Mouse (Mus musculus): ENCODE results near the gene Snx21. TPM values are rescaled to one million over a fixed set of nuclear protein-coding genes. Genes with fewer than 3 reads are reported as not detected.

Snx21 gene
- total RNA-seq, 2 experiments from 2014 or later, result 54.4 to 57.2 TPM

DNA sequence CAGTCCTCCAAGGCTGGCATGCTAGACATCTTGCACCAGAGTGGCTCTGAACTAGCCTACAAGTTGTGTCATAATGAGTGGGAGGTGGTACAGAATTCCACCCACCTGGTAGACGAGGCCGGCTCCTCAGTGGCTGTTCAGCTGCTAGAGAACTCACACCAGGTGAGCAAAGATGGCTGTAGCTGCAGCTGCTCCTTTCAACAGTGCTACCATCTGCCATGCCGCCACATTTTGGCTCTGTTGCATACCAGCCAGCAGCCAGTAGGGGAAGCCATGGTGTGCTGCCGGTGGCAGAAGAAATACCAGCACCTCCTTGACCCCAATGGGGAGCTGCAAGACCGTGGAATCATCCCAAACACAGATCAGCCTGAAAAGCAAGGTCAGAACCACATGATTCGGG lies 35.4 kb downstream of the Snx21 start:
- TF ChIP-seq CTCF (IDR thresholded peaks at IDR 0.05), result peak; percentile 5; the same call in 1 of the 2 replicates
- no peak for DNase-seq (ENCODE audit: extremely low spot score in 1 of 2, low spot score in 2 of 2)
- Histone ChIP-seq H3K4me3 (no peak overlapping the region), H3K27ac (no peak overlapping the region)
- intact Hi-C loops (cut with DNase I), result no loop called here

DNA sequence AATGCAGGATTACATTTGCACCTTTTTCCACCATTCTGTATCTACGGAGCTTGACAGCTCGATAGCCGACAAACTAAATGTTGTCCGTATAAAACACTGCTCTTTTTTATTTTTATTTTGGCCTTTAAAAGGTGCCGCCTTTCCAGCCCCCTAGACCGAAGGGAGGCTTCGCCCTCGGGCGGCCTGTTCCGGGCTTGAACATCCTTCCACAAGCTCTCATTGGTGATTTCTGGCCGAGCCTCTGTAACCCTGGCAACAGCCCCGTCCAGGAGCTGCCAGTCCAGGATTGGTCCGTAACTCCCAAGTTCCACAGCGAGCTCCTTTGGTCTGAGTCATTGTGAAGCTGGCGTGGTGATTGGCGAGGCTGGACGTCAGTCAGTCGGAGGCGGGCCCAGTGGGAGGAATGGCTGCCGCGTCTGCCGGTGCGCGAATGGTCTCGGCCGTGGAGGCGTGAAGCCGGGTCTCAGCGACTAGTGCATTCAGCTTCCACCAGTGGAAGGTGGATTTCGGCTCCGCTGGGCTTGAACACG lies 37.1 kb downstream of the Snx21 start, which contains the start of gene Zswim1:
Gene Zswim1 (plus strand): TSS at position 51 of the 530 bp plus-strand sequence.
- DNase-seq (ENCODE audit: extremely low spot score in 1 of 2, low spot score in 2 of 2), result peak; percentile 100
- no peak; the same call in 1 of the 2 replicates for TF ChIP-seq CTCF (IDR thresholded peaks at IDR 0.05)
- peak within 1 kb of the TSS; percentile 96 for H3K27ac ChIP-seq
- H3K4me3 ChIP-seq, result peak within 1 kb of the TSS; percentile 68
- intact Hi-C loops (cut with DNase I), result loop anchor here (2.0 kb wide), 1 partner anchor 18 kb away; the partner anchor contains the start of genes Acot8 and Zswim3

DNA sequence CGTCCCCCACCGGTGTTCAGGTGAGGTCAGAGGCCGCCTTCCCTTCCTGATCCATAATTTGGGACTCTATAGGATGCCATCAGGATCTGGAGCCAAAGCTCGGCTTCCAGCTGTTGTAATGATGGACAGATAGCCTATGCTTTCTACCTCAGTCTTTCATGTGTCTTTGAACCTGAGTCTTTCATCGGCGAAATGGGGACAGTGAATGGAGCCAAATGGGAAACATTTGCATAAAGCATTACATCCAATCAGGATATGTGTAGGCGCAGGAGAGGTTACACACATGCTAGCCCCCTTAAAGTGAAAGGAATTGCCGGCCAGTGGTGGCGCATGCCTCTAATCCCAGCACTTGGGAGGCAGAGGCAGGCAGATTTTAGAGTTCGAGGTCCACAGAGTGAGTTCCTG lies 37.6 kb downstream of the Snx21 start:
- Histone ChIP-seq H3K27ac (peak overlapping the region; percentile 96), H3K4me3 (peak overlapping the region; percentile 68)
- peak; percentile 17; the same call in 1 of the 2 replicates for TF ChIP-seq CTCF (IDR thresholded peaks at IDR 0.05)
- peak in 1 of 2 experiments; percentile 41 for DNase-seq (ENCODE audit: extremely low spot score in 1 of 2, low spot score in 2 of 2)
- intact Hi-C loops (cut with DNase I), result loop anchor here (2.0 kb wide), 1 partner anchor 18 kb away; the partner anchor contains the start of genes Acot8 and Zswim3

DNA sequence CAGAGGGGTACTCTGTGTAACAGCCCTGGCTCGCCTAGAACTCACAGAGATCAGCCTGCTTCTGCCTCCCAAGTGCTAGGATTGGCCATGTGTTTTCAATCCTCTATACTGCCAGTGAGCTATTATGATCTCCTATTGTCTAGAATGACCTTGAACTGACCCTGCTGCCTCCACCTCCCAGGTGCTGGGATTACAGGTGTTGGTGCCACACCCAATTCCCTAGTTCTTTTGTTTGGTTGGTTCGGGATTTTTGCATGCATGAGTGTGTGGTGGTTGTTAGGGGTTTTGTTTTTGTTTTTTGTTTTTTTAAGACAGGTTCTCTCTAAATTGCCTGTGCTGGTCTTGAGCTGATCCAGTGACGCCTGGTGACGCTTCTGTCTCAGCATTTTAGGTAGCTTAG lies 38.3 kb downstream of the Snx21 start:
- H3K4me3 ChIP-seq, result peak overlapping the region; percentile 68
- TF ChIP-seq CTCF (IDR thresholded peaks at IDR 0.05), result no peak
- no peak for DNase-seq (ENCODE audit: extremely low spot score in 1 of 2, low spot score in 2 of 2)
- no peak overlapping the region for H3K27ac ChIP-seq
- intact Hi-C loops (cut with DNase I), result loop anchor here (2.0 kb wide), 1 partner anchor 19 kb away; the partner anchor contains the start of genes Acot8 and Zswim3

DNA sequence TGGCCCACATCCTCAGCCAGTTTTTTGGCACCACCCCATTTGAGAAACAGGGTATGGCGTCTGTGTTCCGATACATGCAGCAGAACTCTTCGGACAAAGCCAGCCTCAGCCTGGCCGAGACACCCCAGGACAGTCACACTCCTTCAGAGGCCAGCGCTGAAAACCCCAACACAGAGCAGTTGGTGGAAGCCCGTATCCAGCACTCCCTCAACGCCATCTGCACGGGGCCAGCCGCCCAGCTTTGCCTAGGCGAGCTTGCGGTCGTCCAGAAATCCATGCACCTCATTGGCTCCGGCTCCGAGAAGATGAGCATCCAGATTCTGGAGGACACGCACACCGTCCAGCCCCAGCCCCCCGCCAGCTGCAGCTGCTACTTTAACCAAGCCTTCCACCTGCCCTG lies 39.9 kb downstream of the Snx21 start:
- no peak for TF ChIP-seq CTCF (IDR thresholded peaks at IDR 0.05)
- no peak overlapping the region for H3K27ac ChIP-seq
- H3K4me3 ChIP-seq, result no peak overlapping the region
- no peak for DNase-seq (ENCODE audit: extremely low spot score in 1 of 2, low spot score in 2 of 2)
- intact Hi-C loops (cut with DNase I), result no loop called here

DNA sequence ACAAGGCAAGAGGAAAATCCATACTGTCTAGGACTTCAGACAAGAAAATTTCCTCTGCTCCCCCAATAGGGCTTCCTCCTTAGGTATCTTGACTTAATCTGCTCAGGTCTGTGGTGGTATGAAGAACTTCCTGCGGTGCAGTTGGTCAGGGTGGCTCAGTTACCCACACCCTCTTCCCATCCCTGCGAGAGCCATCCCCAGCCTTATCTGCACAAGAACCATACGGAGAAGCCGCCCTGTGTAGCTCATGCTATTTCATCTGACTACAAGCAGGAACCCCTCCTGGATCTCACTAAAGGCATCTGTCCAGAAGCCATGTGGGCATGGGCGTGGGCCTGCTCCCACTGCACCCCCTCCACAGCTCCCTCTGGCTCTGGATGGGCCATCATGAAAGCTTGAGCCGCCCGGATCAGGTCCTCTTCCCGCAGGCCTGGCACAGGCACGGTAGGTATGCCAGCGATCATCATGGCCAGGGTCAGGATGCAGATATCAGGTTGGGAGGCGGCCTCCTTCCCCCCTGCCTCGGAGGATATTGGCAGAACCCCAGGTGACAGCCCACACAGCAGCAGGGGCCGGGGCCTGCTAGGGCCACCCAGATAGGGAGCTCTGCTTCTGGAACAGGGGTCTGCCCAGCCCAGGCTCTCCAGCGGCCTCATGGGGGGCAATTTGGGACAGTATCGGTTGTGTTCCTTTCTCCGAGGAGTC lies 41.7 kb downstream of the Snx21 start:
- Histone ChIP-seq H3K4me3 (no peak overlapping the region), H3K27ac (no peak overlapping the region)
- no peak for DNase-seq (ENCODE audit: extremely low spot score in 1 of 2, low spot score in 2 of 2)
- intact Hi-C loops (cut with DNase I), result no loop called here
- no peak for TF ChIP-seq CTCF (IDR thresholded peaks at IDR 0.05)

DNA sequence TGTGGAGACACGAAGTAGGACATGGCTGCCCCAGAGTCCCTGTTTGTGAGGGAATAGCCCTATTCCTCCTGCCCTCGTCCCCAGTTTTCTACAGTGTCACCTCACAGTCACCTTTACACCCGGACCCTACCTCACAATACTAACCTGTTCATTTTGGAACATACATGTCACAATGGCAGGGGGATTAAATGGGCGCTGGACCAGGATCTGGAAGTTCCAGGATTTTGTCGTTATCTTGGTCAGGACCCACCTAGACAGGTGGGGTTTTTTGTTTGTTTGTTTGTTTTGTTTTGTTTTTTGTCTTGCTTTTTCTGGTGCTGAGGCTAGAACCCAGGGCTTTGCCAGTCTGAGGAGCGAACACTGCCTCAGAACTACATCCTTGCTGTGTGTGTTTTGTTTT lies 42.8 kb downstream of the Snx21 start, which contains the start of gene Spata25:
Gene Spata25 (minus strand): TSS at position 101 of the 400 bp plus-strand sequence.
- H3K4me3 ChIP-seq, result no peak within 1 kb of the TSS
- TF ChIP-seq CTCF (IDR thresholded peaks at IDR 0.05), result no peak

DNA sequence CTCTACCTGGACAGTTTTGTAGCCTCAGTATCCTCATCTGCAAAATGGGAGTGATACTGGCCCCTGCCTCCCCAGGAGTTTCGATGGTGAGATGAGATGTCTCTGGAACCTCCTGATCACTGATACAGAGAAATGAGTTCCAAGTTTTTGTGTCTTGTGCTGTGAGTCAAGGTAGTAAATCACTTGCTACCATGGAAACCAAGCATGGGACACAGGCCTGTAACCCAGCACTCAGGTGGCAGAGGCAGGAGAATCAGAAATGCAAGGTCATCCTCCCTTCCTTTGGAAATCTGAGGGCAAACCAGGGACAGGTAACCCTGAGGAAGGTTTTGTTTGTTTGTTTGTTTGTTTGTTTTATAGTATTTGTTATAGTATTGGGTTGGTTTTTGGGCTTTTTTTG lies 43.5 kb downstream of the Snx21 start:
- no peak for TF ChIP-seq CTCF (IDR thresholded peaks at IDR 0.05)
- DNase-seq (ENCODE audit: extremely low spot score in 1 of 2, low spot score in 2 of 2), result no peak
- no peak overlapping the region for H3K4me3 ChIP-seq
- no peak overlapping the region for H3K27ac ChIP-seq
- intact Hi-C loops (cut with DNase I), result no loop called here

More for the DNA sequence above, 42.8 kb downstream of the Snx21 start, which contains the start of gene Spata25:
- intact Hi-C loops (cut with DNase I), result no loop called here
- no peak within 1 kb of the TSS for H3K27ac ChIP-seq
- no peak for DNase-seq (ENCODE audit: extremely low spot score in 1 of 2, low spot score in 2 of 2)

DNA sequence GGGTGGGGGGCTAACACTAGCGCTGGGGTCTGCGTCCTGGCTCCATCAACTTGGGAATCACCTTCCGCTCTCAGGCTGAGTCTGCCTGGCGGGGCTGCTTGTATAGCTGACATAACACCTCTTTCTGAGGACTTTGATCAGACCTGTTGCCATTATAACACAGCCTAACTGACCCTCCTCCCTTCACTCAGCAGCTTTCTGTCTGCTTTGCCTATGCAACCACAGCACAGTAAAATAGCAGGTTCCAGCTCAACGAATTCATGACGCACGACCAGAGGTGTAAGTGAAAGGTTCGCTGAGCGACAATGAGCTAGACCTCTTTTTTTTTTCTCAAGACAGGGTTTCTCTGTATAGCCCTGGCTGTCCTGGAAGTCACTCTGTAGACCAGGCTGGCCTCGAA lies 45.4 kb downstream of the Snx21 start:
- H3K27ac ChIP-seq, result no peak overlapping the region
- H3K4me3 ChIP-seq, result no peak overlapping the region
- DNase-seq (ENCODE audit: extremely low spot score in 1 of 2, low spot score in 2 of 2), result no peak
- no peak for TF ChIP-seq CTCF (IDR thresholded peaks at IDR 0.05)
- intact Hi-C loops (cut with DNase I), result no loop called here

DNA sequence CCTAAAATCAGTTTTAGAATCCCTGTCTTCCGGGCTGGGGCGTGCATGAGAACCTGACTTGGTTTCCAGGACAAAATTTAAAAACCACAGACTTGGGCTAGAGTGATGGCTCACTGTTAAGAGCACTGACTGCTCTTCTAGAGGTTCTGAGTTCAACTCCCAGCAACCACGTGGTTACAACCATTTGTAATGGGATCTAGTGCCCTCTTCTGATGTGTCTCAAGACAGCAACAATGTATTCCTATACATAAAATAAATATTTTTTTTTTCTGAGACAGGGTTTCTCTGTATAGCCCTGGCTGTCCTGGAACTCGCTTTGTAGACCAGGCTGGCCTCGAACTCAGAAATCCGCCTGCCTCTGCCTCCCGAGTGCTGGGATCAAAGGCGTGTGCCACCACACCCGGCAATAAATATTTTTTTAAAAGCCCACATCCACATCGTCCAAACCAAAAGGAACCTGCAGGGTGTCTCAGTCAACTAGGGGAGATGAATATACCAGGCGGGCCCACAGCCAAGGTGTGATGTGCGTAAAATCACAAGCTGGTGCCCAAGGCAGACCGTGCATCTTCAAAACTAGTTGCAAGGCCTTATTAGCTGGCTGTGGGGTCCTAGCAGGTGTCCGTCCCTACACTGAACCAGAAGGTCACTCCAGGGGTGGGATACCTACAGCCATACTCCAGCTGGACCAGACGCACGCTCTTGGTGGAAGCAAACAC lies 46.6 kb downstream of the Snx21 start:
- TF ChIP-seq CTCF (IDR thresholded peaks at IDR 0.05), result no peak
- intact Hi-C loops (cut with DNase I), result loop anchor here (2.0 kb wide), 1 partner anchor 79 kb away; the partner anchor contains the start of gene Zfp335

DNA sequence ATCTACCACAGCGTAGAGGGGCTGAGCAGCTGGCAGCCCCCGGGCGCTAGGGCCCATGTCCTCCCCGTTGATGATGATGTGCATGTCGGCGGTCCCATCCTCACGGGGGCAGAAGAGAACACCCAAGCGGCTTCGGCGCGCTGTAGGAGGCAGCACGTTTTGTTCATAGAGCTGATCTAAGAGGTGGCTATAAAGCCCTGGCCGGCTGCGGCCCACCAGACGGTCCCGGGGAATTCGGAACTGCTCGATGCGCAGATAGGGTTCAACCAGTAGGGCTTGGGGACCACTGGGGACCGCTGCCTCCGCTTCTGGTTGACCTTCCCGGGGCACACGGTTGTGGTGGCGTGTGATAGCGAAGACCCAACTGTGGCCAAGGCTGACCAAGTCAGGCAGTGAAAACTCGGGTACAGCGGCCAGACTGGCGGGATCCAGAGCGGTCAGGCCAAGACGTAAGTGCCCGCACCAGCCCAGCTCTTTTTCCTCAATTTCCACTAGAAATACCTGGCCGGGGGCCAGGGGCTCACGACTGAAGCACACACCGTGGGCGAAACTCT lies 47.2 kb downstream of the Snx21 start, which contains the start of gene Ctsa:
Gene Ctsa (plus strand): TSS at position 126 of the 554 bp plus-strand sequence.
- H3K27ac ChIP-seq, result peak within 1 kb of the TSS; percentile 94
- peak; percentile 59 for TF ChIP-seq CTCF (IDR thresholded peaks at IDR 0.05)
- DNase-seq (ENCODE audit: extremely low spot score in 1 of 2, low spot score in 2 of 2), result peak; percentile 76 to 78
- intact Hi-C loops (cut with DNase I), result loop anchor here (1.0 to 2.0 kb wide), 2 partner anchors 46 to 78 kb away; partner anchors contain the start of genes Pcif1 and Zfp335
- peak within 1 kb of the TSS; percentile 90 for H3K4me3 ChIP-seq

More for the DNA sequence above, 46.6 kb downstream of the Snx21 start:
- Histone ChIP-seq H3K27ac (peak overlapping the region; percentile 94), H3K4me3 (peak overlapping the region; percentile 90)
- peak in 1 of 2 experiments; percentile 25 for DNase-seq (ENCODE audit: extremely low spot score in 1 of 2, low spot score in 2 of 2)

Data from left cerebral cortex, adult 2 months (tissue).